Mouse (Mus musculus): ENCODE measurements at regions not wholly inside any gene's neighbourhood (a gene's known extent, or its start where the extent isn't known, plus 50 kb on each side); places are given as distances from the start of the nearest gene placed in this dataset.

GRCm38 (mm10) chr1:75706126-75706525 lies 160.1 kb downstream of the Slc4a3 start:
- Histone ChIP-seq H3K27me3 (ENCODE audit: insufficient read depth, low read length) (no peaks in the 10 kb centered on the region), H3K4me3 (replicated peaks; ENCODE audit: low read length) (no peak overlapping the region)
- TF ChIP-seq CTCF (conservative IDR thresholded peaks at IDR 0.05; ENCODE audit: low read length) (no peak), NANOG (IDR thresholded peaks at IDR 0.05; ENCODE audit: borderline replicate concordance, low read length) (no peak), POU5F1 (IDR thresholded peaks at IDR 0.05; ENCODE audit: borderline replicate concordance, low read length) (no peak)

DNA sequence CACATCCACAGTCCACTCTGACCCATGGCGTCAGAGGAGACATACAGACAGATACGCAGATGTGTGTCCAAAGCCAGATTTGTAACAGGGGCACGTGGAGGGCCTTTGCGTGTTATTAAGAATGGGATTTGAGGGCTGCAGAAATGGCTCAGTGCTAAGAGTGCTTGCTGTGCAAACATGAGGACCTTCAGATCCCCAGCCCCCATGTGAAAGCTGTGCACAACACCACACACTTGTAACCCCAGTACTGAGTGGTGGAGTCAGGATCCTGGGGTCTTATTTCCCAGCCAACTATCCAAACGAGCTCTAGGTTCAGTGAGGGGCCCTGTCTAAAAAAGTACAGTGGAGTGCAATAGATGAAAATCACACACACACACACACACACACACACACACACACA lies 177.4 kb downstream of the Slc4a3 start:
- H3K27me3 ChIP-seq (ENCODE audit: insufficient read depth, low read length): no peaks in the 10 kb centered on the region
- TF ChIP-seq POU5F1 (IDR thresholded peaks at IDR 0.05; ENCODE audit: borderline replicate concordance, low read length) (no peak), CTCF (conservative IDR thresholded peaks at IDR 0.05; ENCODE audit: low read length) (no peak), NANOG (IDR thresholded peaks at IDR 0.05; ENCODE audit: borderline replicate concordance, low read length) (no peak)
- 0 out of 2 replicates have a peak, but pooled peaks cover 3% of the 10 kb centered on the region for H3K9me3 ChIP-seq (ENCODE audit: low read length)
- H3K36me3 ChIP-seq (ENCODE audit: insufficient read depth, low read length): no peaks in the 10 kb centered on the region
- no peak overlapping the region for H3K4me3 ChIP-seq (replicated peaks; ENCODE audit: low read length)
- H3K4me1 ChIP-seq (replicated peaks; ENCODE audit: low read depth, low read length): no peaks in the 10 kb centered on the region

More at GRCm38 (mm10) chr1:75706126-75706525, 160.1 kb downstream of the Slc4a3 start:
- H3K4me1 ChIP-seq (replicated peaks; ENCODE audit: low read depth, low read length): peaks cover 31% of the 10 kb centered on the region
- no peaks in the 10 kb centered on the region for H3K9me3 ChIP-seq (ENCODE audit: low read length)
- no peaks in the 10 kb centered on the region for H3K36me3 ChIP-seq (ENCODE audit: insufficient read depth, low read length)

- Histone ChIP-seq H3K27me3 (ENCODE audit: insufficient read depth, low read length) (no peaks in the 10 kb centered on the region), H3K9me3 (ENCODE audit: low read length) (0 out of 2 replicates have a peak, but pooled peaks cover 3% of the 10 kb centered on the region), H3K4me3 (replicated peaks; ENCODE audit: low read length) (no peak overlapping the region), H3K36me3 (ENCODE audit: insufficient read depth, low read length) (no peaks in the 10 kb centered on the region), H3K4me1 (replicated peaks; ENCODE audit: low read depth, low read length) (no peaks in the 10 kb centered on the region)
- TF ChIP-seq NANOG (IDR thresholded peaks at IDR 0.05; ENCODE audit: borderline replicate concordance, low read length): no peak
Observed at GRCm38 (mm10) chr1:75725329-75725728, 179.3 kb downstream of the Slc4a3 start.

DNA sequence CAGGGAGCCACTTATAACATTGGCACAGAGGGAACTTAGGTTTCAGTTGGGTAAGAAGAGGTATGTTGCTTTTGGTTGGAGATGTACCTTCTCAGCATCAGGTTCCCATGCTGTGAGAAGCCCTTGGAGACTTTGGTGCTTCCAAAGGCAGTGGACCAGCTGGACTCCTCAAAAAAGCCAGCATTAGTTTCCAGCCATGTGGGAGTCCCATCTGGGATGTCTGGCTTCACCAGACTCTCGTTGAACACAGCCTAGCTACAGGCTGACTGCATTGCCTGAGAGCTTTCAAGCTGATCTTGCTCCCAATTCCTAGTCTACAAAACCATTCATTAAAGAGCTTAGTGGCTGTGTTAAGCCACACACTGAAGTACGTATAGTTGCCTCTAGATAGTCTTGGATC lies 182.8 kb downstream of the Slc4a3 start:
- H3K4me3 ChIP-seq (replicated peaks; ENCODE audit: low read length): no peak overlapping the region

GRCm38 (mm10) chr1:75733791-75734190 lies 187.7 kb downstream of the Slc4a3 start:
- Histone ChIP-seq H3K4me1 (replicated peaks; ENCODE audit: low read depth, low read length) (0 out of 2 replicates have a peak, but pooled peaks cover 7% of the 10 kb centered on the region), H3K27me3 (ENCODE audit: insufficient read depth, low read length) (no peaks in the 10 kb centered on the region), H3K36me3 (ENCODE audit: insufficient read depth, low read length) (no peaks in the 10 kb centered on the region), H3K9me3 (ENCODE audit: low read length) (no peaks in the 10 kb centered on the region), H3K4me3 (replicated peaks; ENCODE audit: low read length) (no peak overlapping the region)
- no peak for TF ChIP-seq CTCF (conservative IDR thresholded peaks at IDR 0.05; ENCODE audit: low read length)
- no peak for TF ChIP-seq POU5F1 (IDR thresholded peaks at IDR 0.05; ENCODE audit: borderline replicate concordance, low read length)
- TF ChIP-seq NANOG (IDR thresholded peaks at IDR 0.05; ENCODE audit: borderline replicate concordance, low read length): no peak

More for the DNA sequence above, 182.8 kb downstream of the Slc4a3 start:
- TF ChIP-seq CTCF (conservative IDR thresholded peaks at IDR 0.05; ENCODE audit: low read length) (no peak), NANOG (IDR thresholded peaks at IDR 0.05; ENCODE audit: borderline replicate concordance, low read length) (no peak), POU5F1 (IDR thresholded peaks at IDR 0.05; ENCODE audit: borderline replicate concordance, low read length) (no peak)
- H3K9me3 ChIP-seq (ENCODE audit: low read length): 0 out of 2 replicates have a peak, but pooled peaks cover 3% of the 10 kb centered on the region
- H3K27me3 ChIP-seq (ENCODE audit: insufficient read depth, low read length): no peaks in the 10 kb centered on the region
- no peaks in the 10 kb centered on the region for H3K36me3 ChIP-seq (ENCODE audit: insufficient read depth, low read length)
- 0 out of 2 replicates have a peak, but pooled peaks cover 7% of the 10 kb centered on the region for H3K4me1 ChIP-seq (replicated peaks; ENCODE audit: low read depth, low read length)

GRCm38 (mm10) chr1:75738651-75739050 lies 192.6 kb downstream of the Slc4a3 start:
- Histone ChIP-seq H3K9me3 (ENCODE audit: low read length) (no peaks in the 10 kb centered on the region), H3K4me1 (replicated peaks; ENCODE audit: low read depth, low read length) (peaks cover 4% of the 10 kb centered on the region; the same call in 1 of the 2 replicates), H3K4me3 (replicated peaks; ENCODE audit: low read length) (no peak overlapping the region), H3K27me3 (ENCODE audit: insufficient read depth, low read length) (no peaks in the 10 kb centered on the region), H3K36me3 (ENCODE audit: insufficient read depth, low read length) (no peaks in the 10 kb centered on the region)
- no peak for TF ChIP-seq POU5F1 (IDR thresholded peaks at IDR 0.05; ENCODE audit: borderline replicate concordance, low read length)
- no peak for TF ChIP-seq NANOG (IDR thresholded peaks at IDR 0.05; ENCODE audit: borderline replicate concordance, low read length)
- no peak for TF ChIP-seq CTCF (conservative IDR thresholded peaks at IDR 0.05; ENCODE audit: low read length)

DNA sequence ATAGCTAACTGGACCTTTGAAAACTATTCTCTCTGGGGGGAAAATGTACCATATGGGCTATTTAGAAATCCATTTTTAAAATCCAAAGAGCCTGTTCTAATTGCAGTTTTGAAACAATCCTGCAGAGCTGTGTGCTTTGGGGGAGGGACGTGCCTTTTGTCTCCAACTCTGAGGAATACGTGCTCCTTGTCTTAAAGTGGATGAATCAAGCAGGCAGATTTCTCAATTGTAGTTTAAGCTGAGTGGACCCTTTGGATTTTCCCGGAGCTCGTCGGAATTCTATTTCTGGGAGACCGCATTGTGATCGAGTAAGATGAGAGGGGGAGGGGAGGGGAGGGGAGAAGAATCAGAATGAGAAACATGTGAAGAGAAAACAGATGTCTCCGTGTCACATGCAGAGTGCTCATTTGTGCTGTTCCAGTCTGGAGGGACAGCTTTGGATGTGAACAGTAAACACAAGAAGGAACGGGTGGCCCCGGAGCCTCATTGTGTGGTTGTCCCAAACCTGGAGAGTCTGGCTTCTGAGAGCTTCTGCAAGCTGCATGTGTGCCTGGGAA lies 203.7 kb downstream of the Slc4a3 start:
- peaks cover 3% of the 10 kb centered on the region; the same call in 1 of the 2 replicates for H3K9me3 ChIP-seq (ENCODE audit: low read length)
- H3K27me3 ChIP-seq (ENCODE audit: insufficient read depth, low read length): no peaks in the 10 kb centered on the region
- no peaks in the 10 kb centered on the region for H3K4me1 ChIP-seq (replicated peaks; ENCODE audit: low read depth, low read length)
- no peak overlapping the region for H3K4me3 ChIP-seq (replicated peaks; ENCODE audit: low read length)
- H3K36me3 ChIP-seq (ENCODE audit: insufficient read depth, low read length): no peaks in the 10 kb centered on the region
- TF ChIP-seq CTCF (conservative IDR thresholded peaks at IDR 0.05; ENCODE audit: low read length) (no peak), NANOG (IDR thresholded peaks at IDR 0.05; ENCODE audit: borderline replicate concordance, low read length) (no peak), POU5F1 (IDR thresholded peaks at IDR 0.05; ENCODE audit: borderline replicate concordance, low read length) (no peak)

DNA sequence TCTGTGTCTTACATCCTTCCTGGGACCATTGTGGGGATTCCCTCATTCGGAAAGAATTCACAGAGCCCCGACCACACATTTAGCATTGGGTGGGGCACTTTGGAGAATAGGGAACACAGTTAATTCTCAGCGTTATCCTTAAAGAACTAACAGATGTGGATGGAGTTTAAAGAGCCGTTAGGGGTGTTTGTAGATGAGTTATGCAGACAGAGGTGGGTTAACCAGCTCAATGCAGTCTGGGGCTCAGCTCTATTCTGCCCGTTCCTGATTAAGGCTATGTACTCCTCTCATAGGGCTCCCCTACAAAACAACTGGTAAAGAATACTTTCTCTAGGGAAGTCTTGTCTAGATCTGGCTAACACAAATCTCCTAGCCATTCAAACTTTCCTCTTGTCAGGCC lies 226.1 kb downstream of the Slc4a3 start:
- no peaks in the 10 kb centered on the region for H3K4me1 ChIP-seq (replicated peaks; ENCODE audit: low read depth, low read length)
- H3K36me3 ChIP-seq (ENCODE audit: insufficient read depth, low read length): no peaks in the 10 kb centered on the region
- TF ChIP-seq POU5F1 (IDR thresholded peaks at IDR 0.05; ENCODE audit: borderline replicate concordance, low read length): no peak
- H3K4me3 ChIP-seq (replicated peaks; ENCODE audit: low read length): no peak overlapping the region
- no peaks in the 10 kb centered on the region for H3K9me3 ChIP-seq (ENCODE audit: low read length)
- H3K27me3 ChIP-seq (ENCODE audit: insufficient read depth, low read length): no peaks in the 10 kb centered on the region

- no peaks in the 10 kb centered on the region for H3K9me3 ChIP-seq (ENCODE audit: low read length)
- H3K27me3 ChIP-seq (ENCODE audit: insufficient read depth, low read length): no peaks in the 10 kb centered on the region
- H3K4me3 ChIP-seq (replicated peaks; ENCODE audit: low read length): no peak overlapping the region
- H3K36me3 ChIP-seq (ENCODE audit: insufficient read depth, low read length): no peaks in the 10 kb centered on the region
- no peaks in the 10 kb centered on the region for H3K4me1 ChIP-seq (replicated peaks; ENCODE audit: low read depth, low read length)
- TF ChIP-seq POU5F1 (IDR thresholded peaks at IDR 0.05; ENCODE audit: borderline replicate concordance, low read length) (no peak), NANOG (IDR thresholded peaks at IDR 0.05; ENCODE audit: borderline replicate concordance, low read length) (no peak), CTCF (conservative IDR thresholded peaks at IDR 0.05; ENCODE audit: low read length) (no peak)
Observed at GRCm38 (mm10) chr1:75773014-75773413, 226.9 kb downstream of the Slc4a3 start.
